Mouse (Mus musculus) limb, embryonic 10.5 days (tissue): Measurements from ENCODE around the gene Zeb2. TPM values are rescaled to one million over a fixed set of nuclear protein-coding genes. Genes with fewer than 3 reads are reported as not detected.

Experiments
- DNase-seq: peaks from one replicate; pipeline ENCODE4 v3.0.0-alpha.2; 2017; ENCODE audit warnings: low spot score
- H3K27ac ChIP-seq: fragments of 300-500 bp; sonication (generic); 2 replicates; pipeline ENCODE4 v1.5.1; 2016; ENCODE audit warnings: mild to moderate bottlenecking
- H3K27me3 ChIP-seq: fragments of 300-500 bp; sonication (generic); 2 replicates; pipeline ENCODE4 v1.6.1; 2016; ENCODE audit warnings: low read depth, mild to moderate bottlenecking; ENCODE audit not compliant: poor library complexity, severe bottlenecking
- H3K36me3 ChIP-seq: fragments of 300-500 bp; sonication (generic); 2 replicates; pipeline ENCODE4 v1.6.1; 2016; ENCODE audit warnings: mild to moderate bottlenecking, moderate library complexity
- H3K4me1 ChIP-seq: fragments of 300-500 bp; sonication (generic); 2 replicates; pipeline ENCODE4 v1.6.1; 2016
- H3K4me3 ChIP-seq: fragments of 300-500 bp; sonication (generic); 2 replicates; pipeline ENCODE4 v1.5.1; 2016; ENCODE audit warnings: mild to moderate bottlenecking, moderate library complexity
- H3K9me3 ChIP-seq: fragments of 300-500 bp; sonication (generic); replicated peaks from 2 replicates; pipeline ENCODE4 v1.6.1; 2016; ENCODE audit warnings: mild to moderate bottlenecking
- WGBS: fragments of 180-500 bp; shearing (Covaris S2); methylation state at CpG from one replicate; pipeline ENCODE4 v1.1.7; 2016; 5-methylcytosine and 5-hydroxymethylcytosine counted together
- polyA plus RNA-seq: library from polyadenylated mRNA; unstranded; fragments of >200 nt; fragmentation: Nextera tagmentation; extraction: Ambion mirVana; gene quantifications from 2 replicates; pipeline ENCODE4 v1.2.1, GENCODE M21; 2016

Gene Zeb2
- polyA plus RNA-seq, 1 experiment from 2014 or later, result 5.3 TPM

- H3K4me1 ChIP-seq, result peaks cover 32% of the 10 kb centered on the region
- no peak overlapping the region for H3K4me3 ChIP-seq
- H3K27me3 ChIP-seq, result peaks cover 15% of the 10 kb centered on the region; the same call in 1 of the 2 replicates
- no peak for DNase-seq
- H3K27ac ChIP-seq, result no peak overlapping the region; the same call in 1 of the 2 replicates
- no peaks in the 10 kb centered on the region for H3K9me3 ChIP-seq
- WGBS, result 35% methylated on average over 7 of the region's 7 CpGs
- no peaks in the 10 kb centered on the region for H3K36me3 ChIP-seq
Measured at GRCm38 (mm10) chr2:45063300-45063890, 53.8 kb downstream of the Zeb2 start.

- Histone ChIP-seq H3K36me3 (no peaks in the 10 kb centered on the region), H3K4me1 (peaks cover 20% of the 10 kb centered on the region), H3K27me3 (peaks cover 15% of the 10 kb centered on the region; the same call in 1 of the 2 replicates), H3K9me3 (no peaks in the 10 kb centered on the region), H3K27ac (no peak overlapping the region), H3K4me3 (no peak overlapping the region)
- DNase-seq, result no peak
- 81% methylated on average over 6 of the region's 6 CpGs for WGBS
Measured at GRCm38 (mm10) chr2:45062136-45062535, 55.1 kb downstream of the Zeb2 start.

- Histone ChIP-seq H3K4me1 (peaks cover 23% of the 10 kb centered on the region), H3K4me3 (no peak overlapping the region), H3K9me3 (no peaks in the 10 kb centered on the region), H3K27me3 (peaks cover 15% of the 10 kb centered on the region; the same call in 1 of the 2 replicates), H3K27ac (no peak overlapping the region), H3K36me3 (no peaks in the 10 kb centered on the region)
- no peak for DNase-seq
- WGBS, result 90% methylated on average over 4 of the region's 4 CpGs
Measured at GRCm38 (mm10) chr2:45060768-45061167, 56.4 kb downstream of the Zeb2 start.

- no peak overlapping the region for H3K27ac ChIP-seq
- H3K36me3 ChIP-seq, result no peaks in the 10 kb centered on the region
- no peak for DNase-seq
- peaks cover 29% of the 10 kb centered on the region for H3K4me1 ChIP-seq
- H3K9me3 ChIP-seq, result no peaks in the 10 kb centered on the region
- 70% methylated on average over 9 of the region's 9 CpGs for WGBS
- H3K4me3 ChIP-seq, result no peak overlapping the region
- H3K27me3 ChIP-seq, result peaks cover 15% of the 10 kb centered on the region; the same call in 1 of the 2 replicates
Measured at GRCm38 (mm10) chr2:45060202-45060601, 57.0 kb downstream of the Zeb2 start.

- WGBS, result 92% methylated on average over 4 of the region's 4 CpGs
- Histone ChIP-seq H3K27ac (no peak overlapping the region), H3K4me1 (peaks cover 35% of the 10 kb centered on the region), H3K36me3 (no peaks in the 10 kb centered on the region), H3K4me3 (no peak overlapping the region), H3K27me3 (peaks cover 15% of the 10 kb centered on the region; the same call in 1 of the 2 replicates), H3K9me3 (no peaks in the 10 kb centered on the region)
- DNase-seq, result no peak
Measured at GRCm38 (mm10) chr2:45059599-45059998, 57.6 kb downstream of the Zeb2 start.

- H3K36me3 ChIP-seq, result no peaks in the 10 kb centered on the region
- H3K9me3 ChIP-seq, result no peaks in the 10 kb centered on the region
- H3K4me1 ChIP-seq, result peaks cover 41% of the 10 kb centered on the region
- no peak for DNase-seq
- H3K27ac ChIP-seq, result no peak overlapping the region
- H3K27me3 ChIP-seq, result peaks cover 15% of the 10 kb centered on the region; the same call in 1 of the 2 replicates
- H3K4me3 ChIP-seq, result no peak overlapping the region
- WGBS, result 84% methylated on average over 12 of the region's 12 CpGs
Measured at GRCm38 (mm10) chr2:45059010-45059409, 58.2 kb downstream of the Zeb2 start.

GRCm38 (mm10) chr2:45058183-45058582, 59.0 kb downstream of the Zeb2 start:
- Histone ChIP-seq H3K36me3 (no peaks in the 10 kb centered on the region), H3K27ac (no peak overlapping the region), H3K9me3 (no peaks in the 10 kb centered on the region), H3K4me3 (no peak overlapping the region), H3K4me1 (peaks cover 44% of the 10 kb centered on the region), H3K27me3 (peaks cover 15% of the 10 kb centered on the region; the same call in 1 of the 2 replicates)
- 90% methylated on average over 9 of the region's 9 CpGs for WGBS
- DNase-seq, result no peak

- DNase-seq, result no peak
- no peaks in the 10 kb centered on the region for H3K9me3 ChIP-seq
- H3K4me3 ChIP-seq, result no peak overlapping the region
- H3K27me3 ChIP-seq, result peaks cover 15% of the 10 kb centered on the region; the same call in 1 of the 2 replicates
- H3K27ac ChIP-seq, result no peak overlapping the region
- 39% methylated on average over 10 of the region's 10 CpGs for WGBS
- H3K36me3 ChIP-seq, result no peaks in the 10 kb centered on the region
- peaks cover 51% of the 10 kb centered on the region for H3K4me1 ChIP-seq
Measured at GRCm38 (mm10) chr2:45056856-45057562, 60.2 kb downstream of the Zeb2 start.

GRCm38 (mm10) chr2:45055926-45056325, 61.3 kb downstream of the Zeb2 start:
- Histone ChIP-seq H3K36me3 (no peaks in the 10 kb centered on the region), H3K27ac (no peak overlapping the region), H3K27me3 (peaks cover 9% of the 10 kb centered on the region; the same call in 1 of the 2 replicates), H3K4me3 (no peak overlapping the region), H3K4me1 (peaks cover 55% of the 10 kb centered on the region), H3K9me3 (no peaks in the 10 kb centered on the region)
- 80% methylated on average over 6 of the region's 6 CpGs for WGBS
- DNase-seq, result no peak

GRCm38 (mm10) chr2:45055034-45055615, 62.1 kb downstream of the Zeb2 start:
- Histone ChIP-seq H3K27ac (0 out of 2 replicates have a peak overlapping the region, but pooled peaks have one; percentile 10), H3K4me1 (peaks cover 55% of the 10 kb centered on the region), H3K27me3 (peaks cover 2% of the 10 kb centered on the region; the same call in 1 of the 2 replicates), H3K36me3 (no peaks in the 10 kb centered on the region), H3K4me3 (no peak overlapping the region), H3K9me3 (no peaks in the 10 kb centered on the region)
- WGBS, result 78% methylated on average over 8 of the region's 8 CpGs
- no peak for DNase-seq

- Histone ChIP-seq H3K27me3 (no peaks in the 10 kb centered on the region), H3K4me1 (peaks cover 55% of the 10 kb centered on the region), H3K9me3 (no peaks in the 10 kb centered on the region), H3K36me3 (no peaks in the 10 kb centered on the region), H3K27ac (peak overlapping the region; percentile 21; the same call in 1 of the 2 replicates), H3K4me3 (no peak overlapping the region)
- DNase-seq, result no peak
- 54% methylated on average over 11 of the region's 11 CpGs for WGBS
Measured at GRCm38 (mm10) chr2:45054070-45055025, 62.8 kb downstream of the Zeb2 start.

- Histone ChIP-seq H3K9me3 (no peaks in the 10 kb centered on the region), H3K4me3 (no peak overlapping the region), H3K27me3 (no peaks in the 10 kb centered on the region), H3K36me3 (no peaks in the 10 kb centered on the region), H3K27ac (no peak overlapping the region), H3K4me1 (peaks cover 54% of the 10 kb centered on the region)
- DNase-seq, result no peak
- 66% methylated on average over 4 of the region's 4 CpGs for WGBS
Measured at GRCm38 (mm10) chr2:45052587-45052986, 64.6 kb downstream of the Zeb2 start.
